In genomic region chr6:103559344-103559743, GRCm38 (mm10) we compare ENCODE assay signal across 12 mouse cellular contexts. TPM values are rescaled to one million over a fixed set of nuclear protein-coding genes. Genes with fewer than 3 reads are reported as not detected.
DNase-seq lines count a peak whose midpoint lies in the region; ATAC-seq lines count a peak whose summit lies in the region.
"Had no signal": no experiment of that assay in that cellular context is flagged by ENCODE, and none has a peak within 500 bp of the region (broad histone marks: within the 10 kb centered on the region; RNA-seq: fewer than 3 reads in every experiment).

No protein-coding gene starts in this region.

- ATAC-seq in forebrain, embryonic 14.5 days: peak; percentile 19; the same call in 1 of the 2 replicates
- ATAC-seq in forebrain, embryonic 12.5 days (ENCODE audit: low FRiP score): no peak
- ATAC-seq in neural tube, embryonic 12.5 days (ENCODE audit: low FRiP score, low read depth): 0 out of 2 replicates have a peak, but pooled peaks have one; percentile 18

- no peaks in the 10 kb centered on the region for H3K27me3 ChIP-seq in forebrain, embryonic 14.5 days (replicated peaks; ENCODE audit: control insufficient read depth, insufficient read depth, low read length)
- H3K27me3 ChIP-seq in forebrain, embryonic 12.5 days: no peaks in the 10 kb centered on the region
- no peaks in the 10 kb centered on the region for H3K27me3 ChIP-seq in neural tube, embryonic 12.5 days (replicated peaks)
- H3K27me3 ChIP-seq: embryonic facial prominence, embryonic 15.5 days had no signal

- DNase-seq in forebrain, embryonic 14.5 days (ENCODE audit: low spot score): no peak
- DNase-seq in neural tube, embryonic 10.5 days (ENCODE audit: extremely low spot score, low spot score): no peak
- peak; percentile 29 to 45 for DNase-seq in cerebellum, postnatal 25 days
- no peak for DNase-seq in kidney, postnatal 36 days
- no peak for DNase-seq in lung, postnatal 25 days (ENCODE audit: low spot score)
- DNase-seq: gastrocnemius, postnatal 25 days; liver; lung, adult 2 months had no signal

- no peak overlapping the region for H3K4me3 ChIP-seq in forebrain, embryonic 14.5 days (ENCODE audit: low read depth, low read length)
- H3K4me3 ChIP-seq in forebrain, embryonic 12.5 days (replicated peaks): no peak overlapping the region
- no peak overlapping the region for H3K4me3 ChIP-seq in neural tube, embryonic 12.5 days
- H3K4me3 ChIP-seq: embryonic facial prominence, embryonic 15.5 days had no signal

- no peak overlapping the region for H3K9ac ChIP-seq in forebrain, embryonic 14.5 days (ENCODE audit: low read length)
- no peak overlapping the region for H3K9ac ChIP-seq in forebrain, embryonic 12.5 days
- no peak overlapping the region for H3K9ac ChIP-seq in neural tube, embryonic 12.5 days
- H3K9ac ChIP-seq: embryonic facial prominence, embryonic 15.5 days had no signal

- H3K4me2 ChIP-seq in forebrain, embryonic 14.5 days (ENCODE audit: low read length): no peak overlapping the region
- H3K4me2 ChIP-seq in forebrain, embryonic 12.5 days: no peak overlapping the region
- H3K4me2 ChIP-seq in neural tube, embryonic 12.5 days (replicated peaks): no peak overlapping the region
- H3K4me2 ChIP-seq: embryonic facial prominence, embryonic 15.5 days had no signal

- peaks cover 12% of the 10 kb centered on the region for H3K4me1 ChIP-seq in forebrain, embryonic 14.5 days (ENCODE audit: control insufficient read depth, insufficient read depth, low read length)
- peaks cover 10% of the 10 kb centered on the region for H3K4me1 ChIP-seq in forebrain, embryonic 12.5 days
- peaks cover 14% of the 10 kb centered on the region for H3K4me1 ChIP-seq in neural tube, embryonic 12.5 days
- H3K4me1 ChIP-seq: embryonic facial prominence, embryonic 15.5 days had no signal

- no peak overlapping the region for H3K27ac ChIP-seq in forebrain, embryonic 14.5 days (ENCODE audit: low read depth, low read length)
- H3K27ac ChIP-seq in forebrain, embryonic 12.5 days: no peak overlapping the region
- no peak overlapping the region for H3K27ac ChIP-seq in neural tube, embryonic 12.5 days
- H3K27ac ChIP-seq: embryonic facial prominence, embryonic 15.5 days had no signal

- H3K36me3 ChIP-seq in forebrain, embryonic 14.5 days (ENCODE audit: control insufficient read depth, insufficient read depth, low read length): no peaks in the 10 kb centered on the region
- no peaks in the 10 kb centered on the region for H3K36me3 ChIP-seq in forebrain, embryonic 12.5 days (replicated peaks)
- H3K36me3 ChIP-seq in neural tube, embryonic 12.5 days: no peaks in the 10 kb centered on the region
- H3K36me3 ChIP-seq: embryonic facial prominence, embryonic 15.5 days; G1E had no signal

- 14% methylated on average over 2 of the region's 2 CpGs for WGBS in forebrain, embryonic 14.5 days
- WGBS in forebrain, embryonic 12.5 days: 39% methylated on average over 2 of the region's 2 CpGs
- WGBS in neural tube, embryonic 12.5 days: 34% methylated on average over 2 of the region's 2 CpGs

- no peaks in the 10 kb centered on the region for H3K9me3 ChIP-seq in forebrain, embryonic 14.5 days (replicated peaks; ENCODE audit: control insufficient read depth, low read length)
- H3K9me3 ChIP-seq in forebrain, embryonic 12.5 days: no peaks in the 10 kb centered on the region
- H3K9me3 ChIP-seq in neural tube, embryonic 12.5 days: no peaks in the 10 kb centered on the region
- H3K9me3 ChIP-seq: embryonic facial prominence, embryonic 15.5 days; G1E had no signal

RNA-seq across cellular contexts. Expression of gene Chl1, which starts 49.0 kb away (rescaled TPM):
- polyA plus RNA-seq in forebrain, embryonic 14.5 days (2014; fragmentation: Nextera tagmentation; extraction: Ambion mirVana): 77.0 and 111 TPM in 2 replicates
- polyA plus RNA-seq in forebrain, embryonic 12.5 days (2016; fragmentation: Nextera tagmentation; extraction: Ambion mirVana): 20.4 and 22.9 TPM in 2 replicates
- 39.0 and 51.1 TPM in 2 replicates for polyA plus RNA-seq in neural tube, embryonic 12.5 days (2016; fragmentation: Nextera tagmentation; extraction: Ambion mirVana)
- polyA plus RNA-seq: G1E had no signal

Comparison
In these comparisons a context has a peak if more than half of its experiments do, and no peak if none do; other contexts are left out.
1. DNase-seq: peak in cerebellum, postnatal 25 days (2 of 2); none in forebrain, embryonic 14.5 days (single experiment), neural tube, embryonic 10.5 days (single experiment), kidney, postnatal 36 days (0 of 2) and lung, postnatal 25 days (single experiment).